Mouse (Mus musculus): Measurements from ENCODE around the gene Fcgbp. TPM values are rescaled to one million over a fixed set of nuclear protein-coding genes. Genes with fewer than 3 reads are reported as not detected.

Gene Fcgbp
- polyA plus RNA-seq (2017; shearing (Covaris generic)): not detected

DNA sequence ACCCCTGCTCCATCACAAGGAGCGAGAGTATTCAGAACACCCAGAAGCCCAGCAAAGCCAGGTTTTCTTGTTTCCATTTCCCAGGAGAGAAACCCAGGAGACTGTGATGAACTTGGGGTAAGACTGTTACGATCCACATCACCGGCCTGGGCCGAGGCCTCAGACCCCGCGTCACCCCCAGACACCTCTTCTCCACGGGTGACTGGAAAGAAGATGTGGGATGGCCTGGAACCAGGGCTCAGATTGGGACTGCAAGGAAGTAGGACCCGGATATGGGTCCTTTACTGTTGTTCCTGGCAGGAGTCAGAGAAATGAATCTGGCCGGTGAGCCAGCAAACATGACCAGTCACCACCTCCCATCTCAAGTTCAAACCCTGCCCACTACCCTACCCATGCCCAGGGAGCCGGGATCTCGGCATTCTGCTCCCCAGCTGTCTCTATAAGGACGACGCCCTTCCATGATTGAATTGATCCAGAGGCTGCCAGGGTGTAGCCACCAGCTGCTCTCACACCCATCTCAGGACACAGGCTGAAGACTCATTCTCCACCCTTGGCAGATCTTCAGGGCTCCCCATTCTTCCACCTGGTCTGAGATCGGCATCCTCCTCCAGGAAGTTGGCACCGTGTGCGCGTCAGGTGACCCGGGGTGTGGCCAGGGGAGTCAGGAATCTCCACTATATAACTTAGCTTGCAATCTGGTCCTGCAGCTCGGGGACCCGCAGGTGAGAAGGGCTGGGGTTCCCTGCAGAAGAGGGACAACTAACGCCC is at the start of gene Fcgbp:
Fcgbp (plus strand) TSS at position 706 of the 768 bp plus-strand sequence.

GRCm38 (mm10) chr7:28049476-28050409 is 21.3 kb upstream of the Fcgbp start, which contains the start of gene Psmc4:
TSS of gene Psmc4 (minus strand) at chr7:28050101.

DNA sequence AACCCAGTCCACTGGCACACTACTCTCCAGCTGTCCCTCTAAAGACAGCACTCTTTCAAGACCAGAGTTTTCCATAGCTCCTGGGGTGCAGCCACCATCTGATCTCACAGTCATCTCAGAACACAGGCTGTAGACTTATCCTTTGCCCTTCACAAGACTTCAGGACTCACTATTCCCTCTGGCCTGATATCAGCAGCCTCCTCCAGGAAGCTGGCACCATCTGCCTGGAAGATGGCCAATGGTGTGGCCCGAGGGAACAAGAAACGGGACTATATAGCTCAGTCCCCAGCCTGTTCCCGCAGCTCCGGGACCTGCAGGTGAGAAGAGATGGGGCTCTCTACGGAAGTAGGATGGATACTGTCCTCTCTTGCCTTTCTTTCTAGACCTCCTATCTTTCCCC is 58.1 kb downstream of the Fcgbp start, which contains the start of gene 9530053A07Rik:
9530053A07Rik (plus strand) TSS at position 301 of the 400 bp plus-strand sequence.

GRCm38 (mm10) chr7:28169489-28170422 is 98.7 kb downstream of the Fcgbp start, which contains the start of gene Fbl:
TSS of gene Fbl (plus strand) at chr7:28169710.

Other genes starting within 250 kb of the Fcgbp start
- gene Zfp59, start 232.6 kb upstream of the Fcgbp start, polyA plus RNA-seq (2017; shearing (Covaris generic)): 12.8 TPM
- 13.0 TPM for gene Zfp607a, start 213.7 kb upstream of the Fcgbp start, polyA plus RNA-seq (2017; shearing (Covaris generic))
- gene Zfp974, start 141.8 kb upstream of the Fcgbp start, polyA plus RNA-seq (2017; shearing (Covaris generic)): 10.8 TPM
- gene Zfp780b, start 92.1 kb upstream of the Fcgbp start, polyA plus RNA-seq (2017; shearing (Covaris generic)): 16.2 TPM
- gene Zfp850, start 57.1 kb upstream of the Fcgbp start, polyA plus RNA-seq (2017; shearing (Covaris generic)): 8.2 TPM
- gene Psmc4, start 21.1 kb upstream of the Fcgbp start, polyA plus RNA-seq (2017; shearing (Covaris generic)): 231 TPM
- not detected for gene 9530053A07Rik, start 58.2 kb downstream of the Fcgbp start, polyA plus RNA-seq (2017; shearing (Covaris generic))
- gene Fbl, start 98.5 kb downstream of the Fcgbp start, polyA plus RNA-seq (2017; shearing (Covaris generic)): 229 TPM
- gene Dyrk1b, start 108.2 kb downstream of the Fcgbp start, polyA plus RNA-seq (2017; shearing (Covaris generic)): 4.7 TPM
- gene Eid2, start 196.6 kb downstream of the Fcgbp start, polyA plus RNA-seq (2017; shearing (Covaris generic)): 0.46 TPM
- gene Eid2b, start 206.5 kb downstream of the Fcgbp start, polyA plus RNA-seq (2017; shearing (Covaris generic)): 1.2 TPM
- gene Selenov, start 219.9 kb downstream of the Fcgbp start, polyA plus RNA-seq (2017; shearing (Covaris generic)): not detected
- not detected for gene Dll3, start 231.0 kb downstream of the Fcgbp start, polyA plus RNA-seq (2017; shearing (Covaris generic))
- 37.1 TPM for gene Timm50, start 240.8 kb downstream of the Fcgbp start, polyA plus RNA-seq (2017; shearing (Covaris generic))

All from CD4-positive, CD25-positive, alpha-beta regulatory T cell, adult 9 weeks (primary cell).